Mouse (Mus musculus): ENCODE results near the gene Lcat. TPM values are rescaled to one million over a fixed set of nuclear protein-coding genes. Genes with fewer than 3 reads are reported as not detected.

Gene Lcat
- total RNA-seq, 2 experiments from 2014 or later: 1.0 to 1.1 TPM

- intact Hi-C loops (cut with DNase I): no loop called here
- peak; percentile 30 to 55 for DNase-seq
Observed at GRCm38 (mm10) chr8:105951057-105951659, 8.0 kb upstream of the Lcat start.

GRCm38 (mm10) chr8:105949350-105949749, 6.2 kb upstream of the Lcat start:
- DNase-seq: peak in 1 of 2 experiments; percentile 47

GRCm38 (mm10) chr8:105942542-105942941, 640 bp downstream of the Lcat start:
- intact Hi-C loops (cut with DNase I): no loop called here
- DNase-seq: no peak

More at GRCm38 (mm10) chr8:105949350-105949749, 6.2 kb upstream of the Lcat start:
- intact Hi-C loops (cut with DNase I): no loop called here

GRCm38 (mm10) chr8:105942026-105942425, 1.2 kb downstream of the Lcat start:
- peak in 1 of 2 experiments; percentile 1 for DNase-seq
- intact Hi-C loops (cut with DNase I): no loop called here

GRCm38 (mm10) chr8:105938306-105938669, 4.9 kb downstream of the Lcat start, which contains the start of gene Psmb10:
Gene Psmb10, minus strand, starts transcription at chr8:105938444.
- intact Hi-C loops (cut with DNase I): loop anchor here (5.0 kb wide), 1 partner anchor 74 kb away; the partner anchor contains the start of gene Ddx28
- DNase-seq: peak in 1 of 2 experiments; percentile 19

GRCm38 (mm10) chr8:105937496-105938305, 5.5 kb downstream of the Lcat start:
- intact Hi-C loops (cut with DNase I): loop anchor here (5.0 kb wide), 1 partner anchor 75 kb away; the partner anchor contains the start of gene Ddx28

GRCm38 (mm10) chr8:105936866-105937475, 6.2 kb downstream of the Lcat start:
- intact Hi-C loops (cut with DNase I): loop anchor here (5.0 kb wide), 1 partner anchor 75 kb away; the partner anchor contains the start of gene Ddx28
- DNase-seq: peak; percentile 84 to 88

More at GRCm38 (mm10) chr8:105937496-105938305, 5.5 kb downstream of the Lcat start:
- DNase-seq: peak; percentile 63 to 68

- no peak for DNase-seq
- intact Hi-C loops (cut with DNase I): loop anchor here (5.0 kb wide), 1 partner anchor 76 kb away; the partner anchor contains the start of gene Ddx28
Observed at GRCm38 (mm10) chr8:105935863-105936603, 7.1 kb downstream of the Lcat start.

- intact Hi-C loops (cut with DNase I): loop anchor here (5.0 kb wide), 1 partner anchor 77 kb away; the partner anchor contains the start of gene Ddx28
- no peak for DNase-seq
Observed at GRCm38 (mm10) chr8:105935105-105935504, 8.1 kb downstream of the Lcat start.

GRCm38 (mm10) chr8:105933762-105934161, 9.4 kb downstream of the Lcat start, which contains the start of gene Ctrl:
Gene Ctrl, minus strand, starts transcription at chr8:105933862.
- intact Hi-C loops (cut with DNase I): loop anchor here (5.0 kb wide), 2 partner anchors 81 to 161 kb away; partner anchors contain the start of gene Cenpt
- DNase-seq: no peak

- DNase-seq: no peak
- intact Hi-C loops (cut with DNase I): loop anchor here (5.0 kb wide), 2 partner anchors 80 to 160 kb away; partner anchors contain the start of gene Cenpt
Observed at GRCm38 (mm10) chr8:105932525-105932924, 10.7 kb downstream of the Lcat start.

- no peak for DNase-seq
- intact Hi-C loops (cut with DNase I): loop anchor here (2.0 to 5.0 kb wide), 3 partner anchors 30 to 159 kb away; partner anchors contain the start of genes Cenpt and Pskh1
Observed at GRCm38 (mm10) chr8:105931271-105931670, 11.9 kb downstream of the Lcat start.

- intact Hi-C loops (cut with DNase I): loop anchor here (1.0 to 5.0 kb wide), 5 partner anchors 30 to 216 kb away; partner anchors contain the start of genes Cenpt and Pskh1
- peak; percentile 88 to 92 for DNase-seq
Observed at GRCm38 (mm10) chr8:105930602-105931001, 12.6 kb downstream of the Lcat start.

- intact Hi-C loops (cut with DNase I): no loop called here
- no peak for DNase-seq
Observed at GRCm38 (mm10) chr8:105925123-105925522, 18.1 kb downstream of the Lcat start.

GRCm38 (mm10) chr8:105919390-105919789, 23.8 kb downstream of the Lcat start:
- intact Hi-C loops (cut with DNase I): no loop called here
- no peak for DNase-seq

GRCm38 (mm10) chr8:105900941-105901616, 42.1 kb downstream of the Lcat start:
- intact Hi-C loops (cut with DNase I): loop anchor here (2.0 kb wide), 5 partner anchors 30 to 110 kb away; partner anchors contain the start of genes Ddx28, Nutf2 and Slc12a4

GRCm38 (mm10) chr8:105900180-105900940, 42.8 kb downstream of the Lcat start, which contains the start of gene Pskh1:
Gene Pskh1, plus strand, starts transcription at chr8:105900441.
- DNase-seq: peak; percentile 95 to 96
- intact Hi-C loops (cut with DNase I): loop anchor here (2.0 kb wide), 5 partner anchors 30 to 110 kb away; partner anchors contain the start of genes Ddx28, Nutf2 and Slc12a4

More at GRCm38 (mm10) chr8:105900941-105901616, 42.1 kb downstream of the Lcat start:
- DNase-seq: no peak

Data from heart, postnatal 36 days (tissue).